Mouse (Mus musculus): ENCODE results near the gene Gm17416.

GRCm38 (mm10) chr2:152543478-152543877 is 25.7 kb upstream of the Gm17416 start:
- TF ChIP-seq CTCF (IDR thresholded peaks at IDR 0.05; ENCODE audit: low read depth, low read length) (no peak), GATA1 (IDR thresholded peaks at IDR 0.05; ENCODE audit: borderline replicate concordance, low read length) (no peak), POLR2AphosphoS5 (IDR thresholded peaks at IDR 0.05; ENCODE audit: insufficient replicate concordance, low read depth, low read length) (no peak)

Measured in G1E (cell line).